In the genomic region with DNA sequence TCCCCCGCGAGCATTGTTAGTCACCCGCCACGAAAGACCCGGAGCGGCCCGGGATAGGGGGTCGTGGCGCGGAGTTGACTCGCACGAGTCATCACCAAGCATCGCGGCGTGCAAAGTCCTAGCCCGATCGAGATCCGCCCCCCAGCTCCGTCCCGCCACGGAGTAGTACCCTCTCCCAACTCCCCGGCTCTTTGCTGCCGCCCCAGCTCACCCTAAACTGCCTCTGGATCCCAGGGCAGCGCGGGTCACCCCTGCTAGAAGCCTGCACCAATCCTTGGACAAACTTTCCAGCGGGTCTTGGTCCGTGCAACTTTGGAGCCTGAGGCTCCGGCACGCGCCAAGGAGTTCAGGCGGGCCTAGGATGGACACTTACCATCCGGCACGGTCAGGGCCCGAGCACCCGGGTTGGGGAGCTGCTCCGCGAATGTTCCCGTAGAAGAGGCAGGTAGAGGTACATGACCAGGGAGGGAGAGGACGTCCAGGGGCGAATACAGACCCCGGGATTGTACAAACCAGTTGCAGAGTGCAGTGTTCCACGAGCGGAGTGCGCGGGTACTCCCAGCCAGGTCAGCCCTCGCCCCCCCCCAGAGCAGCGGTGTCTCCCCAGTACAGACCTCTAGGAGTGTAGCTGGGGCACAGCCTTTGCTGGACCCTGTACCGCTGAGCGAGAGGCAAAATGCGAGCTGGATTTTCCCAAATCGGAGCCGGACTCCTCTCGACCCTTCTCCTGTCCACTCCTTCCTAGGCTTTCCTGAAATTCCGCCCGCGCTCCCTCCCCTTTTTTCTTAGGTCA, we compare ENCODE assay signal across 7 mouse cellular contexts. TPM values are rescaled to one million over a fixed set of nuclear protein-coding genes. Genes with fewer than 3 reads are reported as not detected.
DNase-seq lines count a peak whose midpoint lies in the region; ATAC-seq lines count a peak whose summit lies in the region.

No protein-coding gene starts in this region.

- peak overlapping the region; percentile 73 for H3K9ac ChIP-seq in embryonic facial prominence, embryonic 14.5 days (ENCODE audit: low read depth, low read length)
- H3K9ac ChIP-seq in stomach, embryonic 16.5 days (ENCODE audit: low read length) = peak overlapping the region; percentile 81

- WGBS in embryonic facial prominence, embryonic 14.5 days = under 1% methylated on average over 44 of the region's 56 CpGs
- WGBS in stomach, embryonic 16.5 days = under 1% methylated on average over 56 of the region's 56 CpGs

- 0 out of 2 replicates have a peak, but pooled peaks cover 3% of the 10 kb centered on the region for H3K4me1 ChIP-seq in embryonic facial prominence, embryonic 14.5 days (ENCODE audit: control insufficient read depth, insufficient read depth, low read length)
- H3K4me1 ChIP-seq in stomach, embryonic 16.5 days (ENCODE audit: control insufficient read depth, insufficient read depth, low read length) = no peaks in the 10 kb centered on the region

- no peaks in the 10 kb centered on the region for H3K9me3 ChIP-seq in embryonic facial prominence, embryonic 14.5 days (ENCODE audit: control insufficient read depth, low read length)
- H3K9me3 ChIP-seq in stomach, embryonic 16.5 days (replicated peaks; ENCODE audit: control insufficient read depth, low read length) = no peaks in the 10 kb centered on the region

- intact Hi-C loops in heart, postnatal 10 days (cut with DNase I) = loop anchor here (2.0 kb wide), 1 partner anchor 22 kb away; no protein-coding TSS in a partner anchor

- peak overlapping the region; percentile 46 for H3K27ac ChIP-seq in embryonic facial prominence, embryonic 14.5 days (replicated peaks; ENCODE audit: low read depth, low read length)
- no peak overlapping the region for H3K27ac ChIP-seq in stomach, embryonic 16.5 days (ENCODE audit: low read length)

- H3K4me3 ChIP-seq in embryonic facial prominence, embryonic 14.5 days (ENCODE audit: low read depth, low read length) = peak overlapping the region; percentile 69
- H3K4me3 ChIP-seq in stomach, embryonic 16.5 days (replicated peaks; ENCODE audit: low read length) = peak overlapping the region; percentile 79

- no peaks in the 10 kb centered on the region for H3K36me3 ChIP-seq in embryonic facial prominence, embryonic 14.5 days (ENCODE audit: control insufficient read depth, insufficient read depth, low read length)
- no peaks in the 10 kb centered on the region for H3K36me3 ChIP-seq in stomach, embryonic 16.5 days (ENCODE audit: control insufficient read depth, insufficient read depth, low read length)

- peak; percentile 82 for DNase-seq in ES-CJ7 (ENCODE audit: low read depth, low spot score)
- peak; percentile 56 to 67 for DNase-seq in adrenal gland, postnatal 36 days
- peak; percentile 66 for DNase-seq in embryonic facial prominence, embryonic 14.5 days (ENCODE audit: low spot score)
- peak; percentile 74 to 81 for DNase-seq in heart, postnatal 10 days
- DNase-seq in kidney, postnatal 25 days = peak; percentile 72 to 85
- peak; percentile 86 for DNase-seq in mesoderm, embryonic 11.5 days (ENCODE audit: low read depth, low spot score)

- ATAC-seq in embryonic facial prominence, embryonic 14.5 days (ENCODE audit: low read depth) = peak; percentile 88
- ATAC-seq in stomach, embryonic 16.5 days (ENCODE audit: insufficient read depth, low FRiP score) = peak; percentile 83

- peak overlapping the region; percentile 77 for H3K4me2 ChIP-seq in embryonic facial prominence, embryonic 14.5 days (ENCODE audit: low read depth, low read length)
- H3K4me2 ChIP-seq in stomach, embryonic 16.5 days (ENCODE audit: low read depth, low read length) = peak overlapping the region; percentile 97

- no peaks in the 10 kb centered on the region for H3K27me3 ChIP-seq in embryonic facial prominence, embryonic 14.5 days (replicated peaks; ENCODE audit: control insufficient read depth, insufficient read depth, low read length)
- no peaks in the 10 kb centered on the region for H3K27me3 ChIP-seq in stomach, embryonic 16.5 days (ENCODE audit: control insufficient read depth, insufficient read depth, low read length)

RNA-seq across cellular contexts. Expression of gene Tet1, which starts 21.8 kb away (rescaled TPM):
- total RNA-seq in adrenal gland, postnatal 36 days (2021) = 1 to 10 TPM; 2.1 to 4.7 TPM
- polyA plus RNA-seq in embryonic facial prominence, embryonic 14.5 days (2014; fragmentation: Nextera tagmentation; extraction: Ambion mirVana) = 22.2 and 26.7 TPM in 2 replicates
- 10 to 100 TPM; 23.3 to 35.6 TPM for total RNA-seq in heart, postnatal 10 days (2021)
- polyA plus RNA-seq in stomach, embryonic 16.5 days (2015; fragmentation: Nextera tagmentation; extraction: Ambion mirVana) = 15.3 and 20.5 TPM in 2 replicates

RNA-seq across cellular contexts. Expression of gene Slc25a16, which starts 33.4 kb away (rescaled TPM):
- total RNA-seq in adrenal gland, postnatal 36 days (2021) = 10 to 100 TPM; 33.5 to 49.0 TPM
- 13.9 and 15.0 TPM in 2 replicates for polyA plus RNA-seq in embryonic facial prominence, embryonic 14.5 days (2014; fragmentation: Nextera tagmentation; extraction: Ambion mirVana)
- 10 to 100 TPM; 29.5 to 30.7 TPM for total RNA-seq in heart, postnatal 10 days (2021)
- polyA plus RNA-seq in stomach, embryonic 16.5 days (2015; fragmentation: Nextera tagmentation; extraction: Ambion mirVana) = 13.4 and 13.9 TPM in 2 replicates

RNA-seq across cellular contexts. Expression of gene Dna2, which starts 59.8 kb away (rescaled TPM):
- total RNA-seq in adrenal gland, postnatal 36 days (2021) = 1 to 10 TPM; 1.2 to 1.7 TPM
- polyA plus RNA-seq in embryonic facial prominence, embryonic 14.5 days (2014; fragmentation: Nextera tagmentation; extraction: Ambion mirVana) = 11.0 and 11.9 TPM in 2 replicates
- 1 to 10 TPM; 3.3 to 3.5 TPM for total RNA-seq in heart, postnatal 10 days (2021)
- 13.1 and 15.1 TPM in 2 replicates for polyA plus RNA-seq in stomach, embryonic 16.5 days (2015; fragmentation: Nextera tagmentation; extraction: Ambion mirVana)

Comparison
In these comparisons a context has a peak if more than half of its experiments do, and no peak if none do; other contexts are left out.
1. RNA of gene Tet1, which starts 21.8 kb away (total RNA-seq): 23.3 to 35.6 TPM in heart, postnatal 10 days; 2.1 to 4.7 TPM in adrenal gland, postnatal 36 days; every median in the first group is over 4 times any median in the second.
2. Peak in every context shown above with its lines, with median percentiles within 50 percentile points of each other: DNase-seq.